29 mouse cellular contexts compared by ENCODE assay signal in the genomic region with DNA sequence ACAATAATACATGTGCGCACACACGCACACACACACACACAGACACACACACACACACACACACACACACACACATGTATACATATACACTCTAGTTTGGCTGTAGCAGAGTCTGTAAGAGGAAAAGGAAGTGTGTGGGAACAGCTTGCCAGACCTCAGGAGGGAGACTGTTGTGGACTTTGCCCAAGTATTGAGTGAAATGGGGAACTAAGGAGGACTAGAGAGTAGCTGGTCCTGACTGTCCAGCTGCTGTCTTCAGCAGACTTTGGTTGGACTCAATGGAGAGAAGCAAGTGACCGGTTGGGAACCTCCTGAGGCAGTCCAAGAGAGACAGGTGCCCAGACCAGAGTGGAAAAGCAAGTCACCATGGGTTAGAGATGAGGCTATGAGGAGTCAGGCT.
DNase-seq lines count a peak whose midpoint lies in the region; ATAC-seq and TF ChIP-seq lines count a peak whose summit lies in the region.
"Had no signal": no experiment of that assay in that cellular context is flagged by ENCODE, and none has a peak within 500 bp of the region (broad histone marks: within the 10 kb centered on the region; RNA-seq: fewer than 3 reads in every experiment).

No protein-coding gene starts in this region.

- H3K36me3 ChIP-seq in intestine, embryonic 16.5 days (ENCODE audit: control insufficient read depth, insufficient read depth, low read length): 0 out of 2 replicates have a peak, but pooled peaks cover 7% of the 10 kb centered on the region
- peaks cover 16% of the 10 kb centered on the region; the same call in 1 of the 2 replicates for H3K36me3 ChIP-seq in intestine, embryonic 15.5 days
- H3K36me3 ChIP-seq in MEL (ENCODE audit: control insufficient read depth in 1 of 2, insufficient read depth in 2 of 2, low read length in 2 of 2): peaks cover 0 to 34% of the 10 kb centered on the region in 2 experiments; a peak in 2 of 4 replicates

- H3K4me1 ChIP-seq in intestine, embryonic 16.5 days (ENCODE audit: control insufficient read depth, insufficient read depth, low read length): no peaks in the 10 kb centered on the region
- no peaks in the 10 kb centered on the region for H3K4me1 ChIP-seq in intestine, embryonic 15.5 days (replicated peaks)
- H3K4me1 ChIP-seq in MEL (ENCODE audit: control insufficient read depth in 1 of 2, insufficient read depth in 2 of 2, low read length in 2 of 2): no peaks in the 10 kb centered on the region
- H3K4me1 ChIP-seq: embryonic facial prominence, embryonic 10.5 days; embryonic facial prominence, embryonic 13.5 days; forebrain, embryonic 12.5 days; forebrain, embryonic 15.5 days; heart, embryonic 13.5 days; hindbrain, embryonic 12.5 days; hindbrain, embryonic 15.5 days had no signal

- 92% methylated on average over 3 of the region's 3 CpGs for WGBS in intestine, embryonic 16.5 days
- WGBS in intestine, embryonic 15.5 days: 95% methylated on average over 3 of the region's 3 CpGs

- no peak overlapping the region for H3K4me3 ChIP-seq in intestine, embryonic 16.5 days (ENCODE audit: low read length)
- H3K4me3 ChIP-seq in intestine, embryonic 15.5 days (replicated peaks): no peak overlapping the region
- no peak overlapping the region for H3K4me3 ChIP-seq in MEL (ENCODE audit: control insufficient read depth in 1 of 2, insufficient read depth in 1 of 2, low read depth in 2 of 2, low read length in 2 of 2)
- H3K4me3 ChIP-seq: embryonic facial prominence, embryonic 10.5 days; embryonic facial prominence, embryonic 13.5 days; erythroblast, embryonic 14.5 days; forebrain, embryonic 12.5 days; forebrain, embryonic 15.5 days; heart, embryonic 13.5 days; hindbrain, embryonic 12.5 days; hindbrain, embryonic 15.5 days had no signal

- no peak for TF ChIP-seq CTCF in MEL (IDR thresholded peaks at IDR 0.05 in 2 of 3, conservative IDR thresholded peaks at IDR 0.05 in 1 of 3; ENCODE audit: control insufficient read depth in 1 of 3, insufficient read depth in 1 of 3, low read depth in 2 of 3, low read length in 3 of 3, poor library complexity in 1 of 3, severe bottlenecking in 1 of 3)

- TF ChIP-seq RAD21 in MEL (IDR thresholded peaks at IDR 0.05; ENCODE audit: low read depth, low read length): no peak

- no peak for TF ChIP-seq POLR2A in MEL (IDR thresholded peaks at IDR 0.05; ENCODE audit: control insufficient read depth in 1 of 2, insufficient read depth in 1 of 2, low read depth in 1 of 2, low read length in 2 of 2, poor library complexity in 1 of 2)

- no peaks in the 10 kb centered on the region for H3K79me2 ChIP-seq in MEL (ENCODE audit: control insufficient read depth, insufficient read depth, low read length, poor library complexity)

- no peaks in the 10 kb centered on the region for H3K9me3 ChIP-seq in intestine, embryonic 16.5 days (ENCODE audit: control insufficient read depth, low read length)
- no peaks in the 10 kb centered on the region for H3K9me3 ChIP-seq in intestine, embryonic 15.5 days
- no peaks in the 10 kb centered on the region for H3K9me3 ChIP-seq in MEL (replicated peaks; ENCODE audit: insufficient read depth, low read length)
- H3K9me3 ChIP-seq: embryonic facial prominence, embryonic 10.5 days; embryonic facial prominence, embryonic 13.5 days; forebrain, embryonic 12.5 days; forebrain, embryonic 15.5 days; heart, embryonic 13.5 days; hindbrain, embryonic 12.5 days; hindbrain, embryonic 15.5 days had no signal

- no peak overlapping the region for H3K9ac ChIP-seq in intestine, embryonic 16.5 days (ENCODE audit: low read depth, low read length)
- H3K9ac ChIP-seq in intestine, embryonic 15.5 days: no peak overlapping the region
- H3K9ac ChIP-seq in MEL (ENCODE audit: control insufficient read depth, low read depth, low read length, poor library complexity, severe bottlenecking): no peak overlapping the region
- H3K9ac ChIP-seq: embryonic facial prominence, embryonic 13.5 days; forebrain, embryonic 12.5 days; forebrain, embryonic 15.5 days; heart, embryonic 13.5 days; hindbrain, embryonic 12.5 days; hindbrain, embryonic 15.5 days had no signal

- no peak overlapping the region for H3K4me2 ChIP-seq in intestine, embryonic 16.5 days (ENCODE audit: low read depth, low read length)
- H3K4me2 ChIP-seq in intestine, embryonic 15.5 days (replicated peaks): no peak overlapping the region
- H3K4me2 ChIP-seq: embryonic facial prominence, embryonic 13.5 days; forebrain, embryonic 12.5 days; forebrain, embryonic 15.5 days; heart, embryonic 13.5 days; hindbrain, embryonic 12.5 days; hindbrain, embryonic 15.5 days had no signal

- TF ChIP-seq EP300 in MEL (IDR thresholded peaks at IDR 0.05; ENCODE audit: low read depth in 1 of 2, low read length in 2 of 2): no peak

- DNase-seq in MEL (ENCODE audit: low read depth, low spot score): peak; percentile 10
- no peak for DNase-seq in frontal cortex, adult 2 months (ENCODE audit: extremely low spot score in 1 of 2, low spot score in 1 of 2)
- no peak for DNase-seq in cerebellum, postnatal 4 days (ENCODE audit: low spot score in 2 of 2)
- DNase-seq in layer of hippocampus, postnatal 25 days (ENCODE audit: extremely low spot score in 1 of 2, low spot score in 1 of 2): no peak
- DNase-seq: adrenal gland, postnatal 10 days; adrenal gland, postnatal 36 days; cerebellum, adult 18-20 months; cerebellum, adult 9-10 months; cerebellum, postnatal 14 days; embryo, embryonic 11 days; gastrocnemius, postnatal 10 days; gastrocnemius, postnatal 36 days; heart, adult 18-20 months; heart, postnatal 14 days; heart, postnatal 4 days had no signal

- no peaks in the 10 kb centered on the region for H3K27me3 ChIP-seq in intestine, embryonic 16.5 days (replicated peaks; ENCODE audit: control insufficient read depth, insufficient read depth, low read length)
- H3K27me3 ChIP-seq in intestine, embryonic 15.5 days (replicated peaks): no peaks in the 10 kb centered on the region
- H3K27me3 ChIP-seq in MEL (ENCODE audit: control insufficient read depth in 1 of 2, insufficient read depth in 2 of 2, low read length in 2 of 2): no peaks in the 10 kb centered on the region
- H3K27me3 ChIP-seq: embryonic facial prominence, embryonic 13.5 days; forebrain, embryonic 12.5 days; forebrain, embryonic 15.5 days; heart, embryonic 13.5 days; hindbrain, embryonic 12.5 days; hindbrain, embryonic 15.5 days had no signal

- H3K27ac ChIP-seq in intestine, embryonic 16.5 days (ENCODE audit: low read length): no peak overlapping the region
- H3K27ac ChIP-seq in intestine, embryonic 15.5 days: no peak overlapping the region
- H3K27ac ChIP-seq in MEL (ENCODE audit: control insufficient read depth, low read depth, low read length): no peak overlapping the region
- H3K27ac ChIP-seq: embryonic facial prominence, embryonic 10.5 days; embryonic facial prominence, embryonic 13.5 days; forebrain, embryonic 12.5 days; forebrain, embryonic 15.5 days; heart, embryonic 13.5 days; hindbrain, embryonic 12.5 days; hindbrain, embryonic 15.5 days had no signal

- ATAC-seq in intestine, embryonic 16.5 days: peak; percentile 46; the same call in 1 of the 2 replicates
- ATAC-seq in intestine, embryonic 15.5 days: no peak
- ATAC-seq in hematopoietic stem cell, adult 5-6 weeks (replicated peaks in 1 of 2; ENCODE audit: insufficient read depth in 1 of 2, low FRiP score in 2 of 2, low TSS enrichment in 1 of 2, low read depth in 1 of 2, poor library complexity in 2 of 2, severe bottlenecking in 2 of 2): peak; percentile 80 to 89
- ATAC-seq: activated CD4-positive, CD25-positive, alpha-beta regulatory T cell, adult 4 months; CD4-positive, CD25-positive, alpha-beta regulatory T cell, adult 4 months; forebrain, embryonic 15.5 days; intestine, postnatal 0 days had no signal

TF ChIP-seq in MEL, 35 proteins besides CTCF, POLR2A, EP300 and RAD21:
- no peak for TF ChIP-seq CHD1 (IDR thresholded peaks at IDR 0.05; ENCODE audit: low read depth, low read length)
- TF ChIP-seq JUND (IDR thresholded peaks at IDR 0.05; ENCODE audit: low read depth, low read length): no peak
- TF ChIP-seq SIN3A (IDR thresholded peaks at IDR 0.05; ENCODE audit: low read length): no peak
- no peak for TF ChIP-seq ETS1 (IDR thresholded peaks at IDR 0.05; ENCODE audit: low read depth, low read length)
- no peak for TF ChIP-seq TCF12 (IDR thresholded peaks at IDR 0.05; ENCODE audit: low read depth, low read length)
- no peak for TF ChIP-seq UBTF (IDR thresholded peaks at IDR 0.05; ENCODE audit: borderline replicate concordance, insufficient read depth, low read depth, low read length)
- TF ChIP-seq POLR2AphosphoS2 (IDR thresholded peaks at IDR 0.05; ENCODE audit: low read length): no peak
- TF ChIP-seq GATA1 (IDR thresholded peaks at IDR 0.05; ENCODE audit: low read depth, low read length): no peak
- no peak for TF ChIP-seq ZMIZ1 (IDR thresholded peaks at IDR 0.05; ENCODE audit: low read depth, low read length)
- no peak for TF ChIP-seq E2F4 (IDR thresholded peaks at IDR 0.05; ENCODE audit: borderline replicate concordance, low read depth, low read length)
- TF ChIP-seq BHLHE40 (IDR thresholded peaks at IDR 0.05; ENCODE audit: borderline replicate concordance, low read depth, low read length): no peak
- TF ChIP-seq ZNF384 (IDR thresholded peaks at IDR 0.05; ENCODE audit: low read depth, low read length): no peak
- TF ChIP-seq MEF2A (IDR thresholded peaks at IDR 0.05; ENCODE audit: extremely low read depth, insufficient replicate concordance, low read depth, low read length, poor library complexity, severe bottlenecking): no peak
- TF ChIP-seq ELF1 (IDR thresholded peaks at IDR 0.05; ENCODE audit: low read depth, low read length): no peak
- no peak for TF ChIP-seq ZKSCAN1 (IDR thresholded peaks at IDR 0.05; ENCODE audit: low read depth, low read length)
- TF ChIP-seq MYB (IDR thresholded peaks at IDR 0.05; ENCODE audit: low read depth, low read length): no peak
- no peak for TF ChIP-seq MXI1 (IDR thresholded peaks at IDR 0.05; ENCODE audit: low read depth, low read length)
- no peak for TF ChIP-seq CHD2 (IDR thresholded peaks at IDR 0.05; ENCODE audit: low read length)
- TF ChIP-seq MAZ (IDR thresholded peaks at IDR 0.05; ENCODE audit: low read depth, low read length): no peak
- no peak for TF ChIP-seq USF1 (IDR thresholded peaks at IDR 0.05; ENCODE audit: low read depth, low read length)
